Mouse (Mus musculus) T-cell, adult 2 months (primary cell): ENCODE measurements around the gene Isl1.

Experiments used
- DNase-seq: peaks from one replicate; pipeline ENCODE4 v3.0.0; 2022; ENCODE audit warnings: low spot score

Gene Isl1

GRCm38 (mm10) chr13:116294734-116295133 is 14.8 kb downstream of the Isl1 start:
- DNase-seq = no peak

DNA sequence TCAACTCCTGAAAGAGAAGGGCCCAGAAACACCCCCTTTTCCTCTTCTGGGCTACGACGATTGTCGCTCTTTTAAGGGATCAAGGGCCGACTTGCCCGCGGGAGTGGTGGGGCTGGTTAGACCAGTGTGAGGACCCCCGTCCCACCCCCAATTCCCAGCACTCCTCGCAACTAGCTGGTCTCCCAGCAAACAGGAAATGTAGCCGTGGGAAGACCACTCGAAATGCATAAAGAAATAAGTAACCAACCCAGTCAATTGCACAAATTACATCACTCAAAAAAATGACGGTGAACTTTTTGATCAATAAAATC is 15.4 kb downstream of the Isl1 start:
- DNase-seq = no peak

DNA sequence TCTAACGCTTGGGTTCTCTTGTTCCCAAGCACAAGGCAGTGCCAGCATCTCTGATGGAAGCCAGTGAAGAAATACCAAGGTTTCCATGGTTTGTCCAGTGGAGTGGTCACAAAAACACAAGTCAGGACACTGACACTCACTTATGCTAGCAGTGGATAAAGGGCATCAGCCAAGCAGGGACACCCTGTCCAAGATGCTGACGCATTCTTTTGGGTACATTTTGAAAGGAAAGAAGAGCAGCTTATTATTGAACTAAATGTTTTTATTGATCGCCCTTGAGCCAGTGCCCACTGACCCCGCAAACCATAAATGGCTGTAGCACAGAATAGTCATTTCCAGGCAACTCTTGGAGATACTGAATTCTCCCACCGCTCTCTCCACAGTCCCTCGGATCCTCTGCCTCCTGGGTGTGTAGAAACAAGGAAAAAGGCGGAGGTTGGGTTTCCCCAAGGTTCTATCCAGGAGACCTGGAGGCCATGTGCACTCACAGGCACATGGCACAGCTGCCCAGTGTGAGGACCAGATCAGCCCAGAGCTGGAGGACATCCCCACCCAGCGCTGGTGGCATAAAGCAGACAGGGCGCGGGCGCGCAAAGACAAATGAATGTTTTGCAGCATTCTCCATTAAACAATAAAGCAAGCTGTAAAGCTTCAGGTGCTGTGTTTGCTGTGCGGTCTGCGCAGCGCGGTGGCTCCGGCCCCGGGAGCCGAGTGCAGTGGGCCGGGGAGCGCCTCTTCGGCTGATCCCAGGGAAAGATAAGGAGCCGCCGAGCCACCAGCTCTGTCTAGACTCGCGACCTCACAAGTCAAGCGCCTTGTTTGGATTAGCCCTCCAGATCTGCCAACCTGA is 16.0 kb downstream of the Isl1 start:
- DNase-seq = no peak

DNA sequence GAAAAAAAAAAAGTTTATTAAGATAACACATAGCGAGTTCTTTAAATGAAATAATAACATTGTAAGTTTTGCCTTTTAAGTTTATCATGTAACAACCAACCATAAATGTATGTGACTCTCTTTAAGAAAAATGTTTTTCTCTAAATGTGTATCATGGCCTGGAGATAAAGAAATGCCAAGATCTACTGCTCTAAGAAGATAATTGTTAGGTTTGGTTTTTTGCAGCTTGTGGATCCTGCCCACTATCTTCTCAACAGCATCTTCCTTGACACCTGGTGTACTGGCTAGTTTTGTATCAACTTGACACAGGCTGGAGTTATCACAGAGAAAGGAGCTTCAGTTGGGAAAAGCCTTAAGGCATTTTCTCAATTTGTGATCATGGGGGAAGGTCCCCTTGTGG is 19.8 kb downstream of the Isl1 start:
- DNase-seq = no peak

GRCm38 (mm10) chr13:116279207-116279772 is 30.2 kb downstream of the Isl1 start:
- DNase-seq = no peak
